In genomic region chr7:112377314-112377713, GRCm38 (mm10) we compare ENCODE assay signal across 9 mouse cellular contexts. TPM values are rescaled to one million over a fixed set of nuclear protein-coding genes. Genes with fewer than 3 reads are reported as not detected.
DNase-seq lines count a peak whose midpoint lies in the region; ATAC-seq and TF ChIP-seq lines count a peak whose summit lies in the region.
"Had no signal": no experiment of that assay in that cellular context is flagged by ENCODE, and none has a peak within 500 bp of the region (broad histone marks: within the 10 kb centered on the region; RNA-seq: fewer than 3 reads in every experiment).

No protein-coding gene starts in this region.

- no peak for ATAC-seq in activated CD4-positive, CD25-positive, alpha-beta regulatory T cell, adult 4 months

- intact Hi-C loops in heart, postnatal 10 days (cut with DNase I): loop anchor here (2.0 to 10.0 kb wide), 4 partner anchors 493 to 877 kb away; no protein-coding TSS in a partner anchor

- TF ChIP-seq POLR2A in brain, embryonic 14.5 days (IDR thresholded peaks at IDR 0.05; ENCODE audit: borderline replicate concordance, extremely low read depth, insufficient read depth, insufficient read length, poor library complexity, severe bottlenecking): no peak
- no peak for TF ChIP-seq POLR2A in embryonic fibroblast, embryonic 13.5 days (IDR thresholded peaks at IDR 0.05; ENCODE audit: low read depth, low read length)

- no peak overlapping the region for H3K4me3 ChIP-seq in embryonic fibroblast, embryonic 13.5 days (ENCODE audit: insufficient read depth, low read length)
- H3K4me3 ChIP-seq: liver, embryonic 15.5 days had no signal

- peak; percentile 84 for TF ChIP-seq CTCF in brain, embryonic 14.5 days (IDR thresholded peaks at IDR 0.05; ENCODE audit: borderline replicate concordance, extremely low read depth, insufficient read depth, insufficient read length)
- peak; percentile 37; the same call in 1 of the 2 replicates for TF ChIP-seq CTCF in embryonic fibroblast, embryonic 13.5 days (IDR thresholded peaks at IDR 0.05; ENCODE audit: borderline replicate concordance, insufficient read depth, low read length)

- peak overlapping the region; percentile 100 for H3K27ac ChIP-seq in embryonic fibroblast, embryonic 13.5 days (ENCODE audit: insufficient read depth, low read length)
- H3K27ac ChIP-seq: liver, embryonic 15.5 days had no signal

- peaks cover 12% of the 10 kb centered on the region for H3K4me1 ChIP-seq in embryonic fibroblast, embryonic 13.5 days (ENCODE audit: control insufficient read depth, insufficient read depth, low read length)

- peak; percentile 61 for DNase-seq in Muller cell, postnatal 12 days (ENCODE audit: inconsistent ontology term)
- peak; percentile 92 for DNase-seq in brain, embryonic 14.5 days (ENCODE audit: low read depth)
- peak; percentile 83 to 89 for DNase-seq in heart, postnatal 10 days
- DNase-seq in kidney, postnatal 4 days: peak; percentile 92 to 93
- peak; percentile 86 for DNase-seq in lung, postnatal 14 days
- peak; percentile 60 for DNase-seq in right cerebral cortex, postnatal 25 days

RNA-seq across cellular contexts. Expression of gene Parva, which starts 50.0 kb away (rescaled TPM):
- 19.8 and 33.6 TPM in 2 replicates for polyA plus RNA-seq in brain, embryonic 14.5 days (2012; rRNA removed)
- polyA plus RNA-seq in embryonic fibroblast, embryonic 13.5 days (2011; ENCODE audit: insufficient read length, low read depth, missing spikeins): 230 and 242 TPM in 2 replicates
- 10 to 100 TPM; 88.1 to 92.3 TPM for total RNA-seq in heart, postnatal 10 days (2021)
- polyA plus RNA-seq in activated CD4-positive, CD25-positive, alpha-beta regulatory T cell, adult 4 months (2017; shearing (Covaris generic)): not detected

Comparison
In these comparisons a context has a peak if more than half of its experiments do, and no peak if none do; other contexts are left out.
1. RNA of gene Parva, which starts 50.0 kb away (polyA plus RNA-seq): 230 to 242 TPM in embryonic fibroblast, embryonic 13.5 days and 19.8 to 33.6 TPM in brain, embryonic 14.5 days; not detected in activated CD4-positive, CD25-positive, alpha-beta regulatory T cell, adult 4 months; every median in the first group is over 10 times any median in the second.
2. Peak in every context shown above with its lines, with median percentiles within 50 percentile points of each other: DNase-seq.